Mouse (Mus musculus) ES-E14 (cell line): ENCODE data around the gene Fam43a.

Source experiments
- HCFC1 ChIP-seq: IDR thresholded peaks from 2 replicates; pipeline ENCODE4 v1.6.1; 2012; ENCODE audit warnings: low read length, inconsistent platforms, borderline replicate concordance; ENCODE audit not compliant: insufficient read depth
- ZC3H11A ChIP-seq: IDR thresholded peaks from 2 replicates; pipeline ENCODE4 v1.6.1; 2012; ENCODE audit warnings: low read depth, mild to moderate bottlenecking, inconsistent platforms, low read length, borderline replicate concordance

DNA sequence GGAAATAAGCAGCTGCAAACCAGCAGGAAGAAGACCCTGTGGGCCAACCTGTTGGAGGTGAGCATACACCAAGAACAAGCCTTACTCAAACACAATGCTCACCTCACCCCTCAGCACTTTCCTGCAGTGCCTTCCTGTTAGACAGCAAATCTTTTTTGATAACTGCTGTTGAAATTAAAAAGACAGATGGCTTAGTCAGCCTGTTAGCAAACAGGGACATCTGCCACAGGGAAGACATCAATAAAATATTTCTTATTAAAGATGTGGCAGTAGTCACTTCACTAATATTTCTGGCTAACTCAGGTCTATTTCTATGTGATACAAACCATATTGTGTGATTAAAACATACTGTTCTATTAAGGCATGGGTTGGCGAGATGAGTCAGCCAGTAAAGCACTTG is 23.1 kb upstream of the Fam43a start:
- TF ChIP-seq ZC3H11A (no peak), HCFC1 (no peak)
